Mouse (Mus musculus): Measurements from ENCODE around the gene Usp36. TPM values are rescaled to one million over a fixed set of nuclear protein-coding genes. Genes with fewer than 3 reads are reported as not detected.
"Not testable (repeated sequence)": the region's sequence is repeated elsewhere in the genome, so short reads cannot be mapped to it uniquely, and the experiment has no call there.

Usp36 gene
- total RNA-seq, 2 experiments from 2014 or later: 0.91 to 2.9 TPM

DNA sequence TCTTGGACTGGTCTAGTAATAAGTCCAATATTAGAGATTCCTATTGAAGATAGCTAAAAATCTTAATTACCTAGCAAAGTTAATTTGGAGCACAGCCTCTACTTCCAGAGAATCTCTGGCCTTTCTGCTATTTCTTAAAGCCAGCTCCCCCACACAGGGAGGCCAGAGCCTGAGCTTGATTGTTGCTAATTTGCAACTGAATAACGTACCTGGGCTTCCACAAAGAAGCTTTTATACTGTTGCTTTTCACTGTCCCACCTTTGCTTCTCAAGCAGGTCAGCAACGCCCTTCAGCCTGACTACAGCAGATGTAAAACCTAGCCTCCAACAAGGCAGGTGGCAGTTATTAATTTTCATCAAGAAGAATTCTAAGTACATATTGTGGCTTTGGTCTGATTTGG lies 17.9 kb upstream of the Usp36 start:
- not testable (repeated sequence) for ATAC-seq (replicated peaks; ENCODE audit: low FRiP score, poor library complexity, severe bottlenecking)

DNA sequence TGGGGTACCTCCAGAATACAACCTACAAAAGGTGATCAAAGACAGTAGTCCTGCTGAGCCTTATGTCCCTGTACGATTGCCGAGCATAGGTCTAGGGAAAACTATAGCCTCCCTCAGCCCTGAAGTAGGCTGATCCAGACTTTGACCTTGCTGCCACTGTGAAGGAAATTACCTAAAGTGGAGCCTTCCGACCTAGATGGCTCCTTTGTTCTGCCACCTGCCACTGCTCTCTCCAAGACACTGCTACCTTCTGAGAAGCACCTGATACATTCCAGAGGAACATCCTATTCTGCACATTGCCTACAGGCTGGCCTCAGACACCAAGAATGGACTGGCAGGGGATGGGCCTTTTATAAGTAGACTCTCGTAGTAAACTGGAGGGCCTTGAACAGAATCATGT lies 13.9 kb upstream of the Usp36 start:
- ATAC-seq (replicated peaks; ENCODE audit: low FRiP score, poor library complexity, severe bottlenecking): not testable (repeated sequence)

DNA sequence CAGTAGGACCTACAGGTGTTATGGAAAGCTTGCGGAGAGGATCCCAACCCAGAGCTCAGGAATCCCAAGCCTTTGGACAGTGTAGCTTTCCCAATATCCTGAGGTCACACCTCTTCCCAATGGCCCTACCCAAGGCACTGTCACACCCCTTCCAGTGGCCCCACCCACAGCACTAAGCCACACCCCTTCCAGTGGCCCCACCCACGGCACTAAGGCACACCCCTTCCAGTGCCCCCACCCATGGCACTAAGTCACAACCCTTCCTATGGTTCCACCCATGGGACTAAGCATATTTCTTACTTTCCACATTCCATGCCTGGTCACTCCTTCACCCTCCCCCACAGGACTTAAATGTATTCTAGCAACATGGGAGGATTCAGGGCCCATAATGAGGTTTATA lies 8.8 kb upstream of the Usp36 start:
- ATAC-seq (replicated peaks; ENCODE audit: low FRiP score, poor library complexity, severe bottlenecking): 0 out of 2 replicates have a peak, but pooled peaks have one; percentile 26

- no peak for ATAC-seq (replicated peaks; ENCODE audit: low FRiP score, poor library complexity, severe bottlenecking)
Observed at GRCm38 (mm10) chr11:118297967-118298366, 7.9 kb upstream of the Usp36 start.

DNA sequence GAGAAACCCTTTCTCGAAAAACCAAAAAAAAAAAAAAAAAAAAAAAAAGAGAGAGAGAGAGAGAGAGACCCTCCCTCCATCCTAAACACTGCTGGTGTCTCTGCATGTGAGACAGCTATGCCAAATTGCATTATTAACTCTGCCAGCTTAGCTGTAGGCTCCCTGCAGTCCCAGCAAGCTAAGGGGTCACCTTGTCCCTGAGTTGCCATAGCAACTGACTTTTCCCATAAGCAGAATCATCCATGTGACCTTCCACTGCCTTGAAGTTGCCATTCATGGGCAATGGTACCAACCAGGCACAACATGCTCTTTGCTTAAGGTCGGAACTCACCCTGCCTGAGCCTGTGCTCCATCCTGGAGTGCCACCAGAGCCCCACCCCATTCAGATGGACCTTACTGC lies 5.0 kb upstream of the Usp36 start:
- ATAC-seq (replicated peaks; ENCODE audit: low FRiP score, poor library complexity, severe bottlenecking): no peak

DNA sequence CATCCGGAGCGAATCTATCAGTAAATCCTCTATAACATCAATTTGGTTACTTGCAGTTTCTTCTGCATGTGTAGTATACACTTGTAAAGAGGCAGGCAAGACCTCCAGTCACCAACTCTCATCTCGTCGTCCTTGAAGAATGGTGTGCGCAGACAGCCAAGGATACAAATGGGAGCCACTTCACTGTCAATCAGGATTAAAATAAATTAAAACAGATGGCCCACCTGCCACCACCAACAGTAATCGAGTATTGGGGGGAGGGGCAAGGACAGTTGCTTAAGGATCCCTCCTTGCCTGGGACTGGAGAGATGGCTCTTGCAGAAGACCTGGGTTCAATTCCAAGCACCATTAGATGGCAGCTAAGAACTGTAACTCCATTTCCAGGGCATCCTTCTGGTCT lies 2.6 kb upstream of the Usp36 start:
- ATAC-seq (replicated peaks; ENCODE audit: low FRiP score, poor library complexity, severe bottlenecking): no peak

DNA sequence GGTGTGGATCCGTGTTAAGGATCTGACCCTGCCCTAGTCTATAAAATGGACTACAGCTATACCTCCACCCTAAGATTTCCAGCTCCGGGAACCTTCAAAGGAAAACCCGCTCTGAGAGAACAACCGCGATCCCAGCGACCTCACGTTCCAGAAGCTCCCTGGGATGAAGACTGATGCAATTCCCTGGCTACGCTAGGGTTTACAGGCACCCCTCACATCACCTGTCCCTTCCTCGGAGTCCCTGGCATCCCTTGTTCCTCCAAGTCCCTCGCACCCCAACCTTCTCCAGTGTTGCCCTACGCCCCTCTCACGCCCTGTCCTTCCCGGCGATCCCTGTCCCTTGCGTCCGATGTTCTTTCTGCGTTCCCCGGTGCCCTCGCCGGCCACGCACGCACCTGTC lies 482 bp downstream of the Usp36 start:
- ATAC-seq (replicated peaks; ENCODE audit: low FRiP score, poor library complexity, severe bottlenecking): no peak

DNA sequence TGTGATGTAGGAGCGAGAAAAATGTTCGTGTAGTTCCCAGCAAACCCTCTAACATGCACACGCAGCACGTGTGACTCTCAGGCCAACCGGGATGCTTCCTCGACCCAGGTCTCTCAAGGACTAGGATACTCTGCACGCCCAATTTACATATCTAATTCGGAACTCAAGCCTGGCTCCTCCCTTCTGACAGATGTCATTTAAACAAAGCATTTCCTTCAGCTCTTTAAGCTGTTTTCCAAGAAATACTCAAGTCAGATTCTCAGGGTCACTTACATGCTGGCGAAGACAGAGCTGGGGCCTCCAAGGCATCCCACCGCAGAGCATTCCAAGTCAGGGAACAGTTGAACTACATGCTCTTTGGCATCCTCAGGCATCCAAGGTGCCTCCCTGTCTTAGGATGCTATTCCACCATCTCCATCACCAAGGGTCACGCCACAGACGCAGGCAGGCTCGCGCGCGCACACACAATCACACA lies 970 bp downstream of the Usp36 start:
- no peak for ATAC-seq (replicated peaks; ENCODE audit: low FRiP score, poor library complexity, severe bottlenecking)

DNA sequence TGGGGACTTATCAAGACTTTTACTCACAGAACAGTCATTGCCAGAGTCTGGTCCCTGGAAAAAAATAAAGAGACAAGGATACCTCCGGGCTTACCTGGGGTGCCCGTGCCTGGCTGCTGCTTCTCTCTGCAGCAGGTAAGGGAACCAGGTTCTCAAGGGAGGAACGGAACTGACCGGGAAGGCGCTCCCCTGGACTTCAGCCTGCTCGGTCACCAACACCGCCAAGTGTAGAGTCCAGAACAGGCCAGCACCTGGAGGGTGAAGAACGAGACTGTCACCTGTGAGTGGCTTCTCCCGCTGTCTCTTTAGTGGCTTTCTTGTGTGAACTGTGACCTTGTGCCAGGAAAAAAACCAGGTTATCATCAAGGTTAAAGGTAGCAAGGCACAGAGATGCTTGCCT lies 2.5 kb downstream of the Usp36 start:
- no peak for ATAC-seq (replicated peaks; ENCODE audit: low FRiP score, poor library complexity, severe bottlenecking)

DNA sequence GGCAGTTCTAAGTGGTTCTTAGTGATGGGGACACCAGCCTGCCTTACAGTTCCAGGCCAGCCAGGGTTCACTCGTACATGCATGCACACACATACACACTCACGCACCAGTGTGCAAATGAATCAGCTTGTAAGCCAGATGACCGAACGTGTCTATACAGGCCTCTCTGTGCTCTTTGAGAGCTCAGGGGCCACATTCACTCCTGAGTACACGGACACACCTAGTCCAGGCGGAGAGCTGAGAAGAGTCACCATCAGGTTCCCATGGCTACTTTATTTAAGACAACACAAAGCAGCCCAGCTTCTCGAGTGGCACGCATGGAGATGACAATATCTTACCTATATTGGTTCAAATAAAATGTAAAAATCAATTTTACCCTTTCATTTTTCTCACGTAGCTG lies 3.6 kb downstream of the Usp36 start:
- ATAC-seq (replicated peaks; ENCODE audit: low FRiP score, poor library complexity, severe bottlenecking): no peak

DNA sequence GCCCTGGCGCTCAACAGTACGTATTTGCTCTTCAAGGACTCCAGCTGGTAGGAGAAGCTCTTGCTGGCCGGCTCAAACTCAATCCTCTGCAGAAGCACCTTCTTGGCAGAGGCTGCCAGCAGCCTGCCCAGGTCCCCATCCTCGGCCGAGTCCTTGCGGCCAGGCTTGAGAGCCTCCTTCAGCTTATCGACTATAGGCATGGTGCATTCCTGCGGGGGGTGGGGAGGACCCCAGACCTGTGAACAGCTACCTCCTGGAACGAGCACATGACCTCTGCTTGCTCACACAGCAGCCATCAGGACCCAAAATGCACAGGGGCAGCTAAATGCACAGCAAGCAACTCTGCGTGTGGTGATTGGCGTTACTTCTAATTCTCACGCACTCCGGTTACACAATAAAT lies 4.3 kb downstream of the Usp36 start:
- no peak for ATAC-seq (replicated peaks; ENCODE audit: low FRiP score, poor library complexity, severe bottlenecking)

- no peak for ATAC-seq (replicated peaks; ENCODE audit: low FRiP score, poor library complexity, severe bottlenecking)
Observed at GRCm38 (mm10) chr11:118280218-118280617, 9.8 kb downstream of the Usp36 start.

GRCm38 (mm10) chr11:118276328-118276727 lies 13.7 kb downstream of the Usp36 start:
- no peak for ATAC-seq (replicated peaks; ENCODE audit: low FRiP score, poor library complexity, severe bottlenecking)

DNA sequence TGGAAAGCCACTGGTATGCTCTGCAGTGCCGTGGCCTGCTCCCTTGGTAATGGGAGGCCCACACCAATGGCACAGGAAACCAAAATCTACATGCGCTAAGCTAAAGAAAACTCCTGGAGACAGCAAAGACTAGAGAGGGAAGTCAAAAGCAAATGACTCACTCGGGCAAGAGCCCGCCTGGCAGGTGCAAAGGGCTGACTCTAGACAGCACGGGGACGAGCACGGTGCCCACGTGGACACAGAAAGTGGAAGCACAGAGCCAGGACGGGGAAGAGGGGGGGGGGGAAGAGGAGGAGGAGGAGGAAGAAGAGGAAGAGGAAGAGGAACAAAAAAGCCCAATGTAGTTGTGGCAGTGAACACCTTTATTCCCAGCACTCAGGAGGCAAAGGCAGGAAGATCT lies 15.0 kb downstream of the Usp36 start:
- ATAC-seq (replicated peaks; ENCODE audit: low FRiP score, poor library complexity, severe bottlenecking): no peak

DNA sequence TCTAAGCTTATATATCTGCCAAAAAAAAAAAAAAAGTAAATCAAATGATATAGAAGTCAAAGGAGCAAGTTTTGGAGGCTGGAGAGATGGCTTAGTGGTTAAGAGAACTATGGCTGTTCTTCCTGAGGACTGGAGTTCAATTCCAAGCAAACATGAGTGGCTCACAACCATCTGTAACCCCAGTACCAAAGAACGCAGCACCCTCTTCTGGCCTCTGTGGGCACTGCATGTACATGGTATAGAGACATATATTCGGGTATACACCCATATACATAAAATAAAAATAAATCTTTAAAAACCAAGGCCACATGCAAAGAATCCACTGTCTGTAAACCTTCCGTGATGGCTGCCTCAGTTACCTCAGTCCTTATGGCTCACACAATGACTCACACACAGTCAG lies 20.2 kb downstream of the Usp36 start:
- ATAC-seq (replicated peaks; ENCODE audit: low FRiP score, poor library complexity, severe bottlenecking): no peak

GRCm38 (mm10) chr11:118266666-118267046 lies 23.4 kb downstream of the Usp36 start:
- no peak for ATAC-seq (replicated peaks; ENCODE audit: low FRiP score, poor library complexity, severe bottlenecking)

DNA sequence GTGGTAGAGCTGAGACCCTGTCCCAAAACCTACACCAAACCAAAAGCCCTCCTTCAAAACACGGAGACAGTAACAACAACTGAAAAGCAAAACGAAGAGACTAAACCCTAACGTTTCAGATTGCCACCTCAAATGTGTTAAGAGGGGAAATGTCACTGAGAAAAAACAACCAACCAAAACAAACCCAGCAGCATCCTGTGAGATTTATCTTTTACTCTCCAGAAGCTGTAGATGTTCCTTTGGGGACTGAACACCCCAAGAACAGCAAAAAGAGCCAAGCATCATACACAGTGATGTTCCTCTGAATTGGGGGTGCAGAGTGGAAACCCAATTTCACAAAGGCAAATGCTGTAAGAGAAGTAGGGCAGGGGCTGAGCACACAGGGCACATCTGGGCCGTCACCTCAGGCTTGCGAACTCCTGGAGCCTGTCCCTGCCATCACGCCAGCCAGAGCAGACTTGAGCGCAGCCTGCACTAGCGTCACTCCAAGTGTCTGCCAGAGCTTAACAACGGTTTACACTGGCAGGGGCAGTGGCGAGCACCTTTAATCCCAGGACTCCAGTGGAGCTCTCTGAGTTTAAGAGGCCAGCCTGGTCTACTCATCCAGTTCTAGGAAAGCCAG lies 23.9 kb downstream of the Usp36 start:
- ATAC-seq (replicated peaks; ENCODE audit: low FRiP score, poor library complexity, severe bottlenecking): no peak

DNA sequence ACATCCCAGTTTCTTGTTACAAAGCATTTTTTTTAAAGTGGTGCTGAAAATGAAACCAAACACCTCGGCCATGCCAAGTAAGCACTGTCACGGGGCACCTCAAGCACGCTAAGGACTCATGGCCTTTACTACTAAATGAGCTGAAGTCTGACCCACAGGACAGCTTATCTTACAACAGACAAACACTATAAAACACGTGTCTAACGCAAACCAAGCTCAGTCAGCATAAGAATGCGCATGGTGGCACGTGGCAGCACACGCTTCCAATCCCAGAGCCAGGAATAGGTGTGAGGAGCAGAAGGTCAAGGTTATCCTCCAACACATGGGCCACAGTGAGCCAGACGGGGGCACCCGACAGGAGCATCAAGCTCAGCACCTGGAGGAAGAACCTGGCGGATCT lies 24.4 kb downstream of the Usp36 start:
- no peak for ATAC-seq (replicated peaks; ENCODE audit: low FRiP score, poor library complexity, severe bottlenecking)

- no peak for ATAC-seq (replicated peaks; ENCODE audit: low FRiP score, poor library complexity, severe bottlenecking)
Observed at GRCm38 (mm10) chr11:118263146-118263545, 26.9 kb downstream of the Usp36 start.

- ATAC-seq (replicated peaks; ENCODE audit: low FRiP score, poor library complexity, severe bottlenecking): no peak
Observed at GRCm38 (mm10) chr11:118260081-118260480, 30.0 kb downstream of the Usp36 start.

- no peak for ATAC-seq (replicated peaks; ENCODE audit: low FRiP score, poor library complexity, severe bottlenecking)
Observed at GRCm38 (mm10) chr11:118259580-118259979, 30.5 kb downstream of the Usp36 start.

- ATAC-seq (replicated peaks; ENCODE audit: low FRiP score, poor library complexity, severe bottlenecking): no peak
Observed at GRCm38 (mm10) chr11:118256371-118256770, 33.7 kb downstream of the Usp36 start.
